Mouse (Mus musculus) embryonic facial prominence, embryonic 14.5 days (tissue): ENCODE measurements around the gene Prpf19. TPM values are rescaled to one million over a fixed set of nuclear protein-coding genes. Genes with fewer than 3 reads are reported as not detected.

Experiments used
- ATAC-seq: fragments of 200-750 bp; cut with Nextera tagmentation; 2 replicates; pipeline ENCODE4 v1.8.0; 2017; ENCODE audit warnings: low read depth, moderate number of reproducible peaks, moderate TSS enrichment
- DNase-seq: peaks from one replicate; pipeline ENCODE4 v3.0.0-alpha.2; 2015; ENCODE audit warnings: low spot score
- H3K27ac ChIP-seq: fragments of 300-500 bp; sonication (generic); replicated peaks from 2 replicates; pipeline ENCODE4 v1.5.1; 2014; ENCODE audit warnings: low read depth, mild to moderate bottlenecking, low read length, moderate library complexity
- H3K27me3 ChIP-seq: fragments of 300-500 bp; sonication (generic); replicated peaks from 2 replicates; pipeline ENCODE4 v1.6.1; 2014; ENCODE audit warnings: low read length; ENCODE audit not compliant: control insufficient read depth, insufficient read depth
- H3K36me3 ChIP-seq: fragments of 300-500 bp; sonication (generic); 2 replicates; pipeline ENCODE4 v1.6.1; 2014; ENCODE audit warnings: low read length, mixed read lengths; ENCODE audit not compliant: control insufficient read depth, insufficient read depth
- H3K4me1 ChIP-seq: fragments of 300-500 bp; sonication (generic); 2 replicates; pipeline ENCODE4 v1.6.1; 2014; ENCODE audit warnings: antibody characterized with exemption, low read length; ENCODE audit not compliant: control insufficient read depth, insufficient read depth
- H3K4me2 ChIP-seq: fragments of 300-500 bp; sonication (generic); 2 replicates; pipeline ENCODE4 v1.6.1; 2014; ENCODE audit warnings: low read depth, mild to moderate bottlenecking, low read length, moderate library complexity, mixed read lengths
- H3K4me3 ChIP-seq: fragments of 300-500 bp; sonication (generic); 2 replicates; pipeline ENCODE4 v1.5.1; 2014; ENCODE audit warnings: low read depth, mild to moderate bottlenecking, low read length
- H3K9ac ChIP-seq: fragments of 300-500 bp; sonication (generic); 2 replicates; pipeline ENCODE4 v1.6.1; 2014; ENCODE audit warnings: low read depth, mild to moderate bottlenecking, low read length, moderate library complexity, mixed read lengths
- H3K9me3 ChIP-seq: fragments of 300-500 bp; sonication (generic); 2 replicates; pipeline ENCODE4 v1.6.1; 2016; ENCODE audit warnings: low read length; ENCODE audit not compliant: control insufficient read depth
- WGBS: fragments of 180-500 bp; shearing (Covaris S2); extraction: QIAGEN DNeasy Blood & Tissue Kit; methylation state at CpG from one replicate; pipeline ENCODE4 v1.1.7; 2014; 5-methylcytosine and 5-hydroxymethylcytosine counted together
- polyA plus RNA-seq: library from polyadenylated mRNA; unstranded; fragments of >200 nt; fragmentation: Nextera tagmentation; extraction: Ambion mirVana; gene quantifications from 2 replicates; pipeline ENCODE4 v1.2.1, GENCODE M21; 2014

Gene Prpf19
- polyA plus RNA-seq = 41.9 and 46.1 TPM in 2 replicates

GRCm38 (mm10) chr19:10895016-10895528, at the start of gene Prpf19:
Gene Prpf19, plus strand, starts transcription at chr19:10895231.
- Histone ChIP-seq H3K9me3 (no peaks in the 10 kb centered on the region), H3K36me3 (peaks cover 26% of the 10 kb centered on the region), H3K27me3 (no peaks in the 10 kb centered on the region), H3K4me3 (peak within 1 kb of the TSS; percentile 75), H3K27ac (peak within 1 kb of the TSS; percentile 88), H3K4me1 (peaks cover 10% of the 10 kb centered on the region; the same call in 1 of the 2 replicates), H3K4me2 (peak within 1 kb of the TSS; percentile 89), H3K9ac (peak within 1 kb of the TSS; percentile 85)
- WGBS = 1% methylated on average over 39 of the region's 43 CpGs
- ATAC-seq = peak; percentile 97
- peak; percentile 99 for DNase-seq

DNA sequence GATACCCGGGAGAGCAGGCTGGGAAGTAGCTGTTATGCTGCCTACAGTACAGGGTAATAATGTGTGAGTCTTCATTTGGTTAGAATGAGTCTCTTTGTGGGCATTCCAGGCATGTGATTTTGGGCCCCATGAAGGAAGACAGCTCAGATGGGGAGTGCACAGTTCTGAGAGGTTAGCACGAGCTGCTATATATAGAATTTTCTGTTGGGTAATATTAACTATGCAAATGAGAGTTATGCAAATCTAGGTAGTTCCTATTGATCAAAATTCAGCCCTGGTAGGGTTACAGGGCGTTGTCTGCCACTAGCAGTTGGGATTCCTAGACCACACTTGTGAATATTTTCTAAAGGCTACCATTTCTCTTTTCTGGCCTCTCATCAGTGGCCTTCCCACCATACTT, 49.6 kb upstream of the Prpf19 start:
- no peak overlapping the region for H3K27ac ChIP-seq
- H3K9ac ChIP-seq = no peak overlapping the region
- H3K36me3 ChIP-seq = no peaks in the 10 kb centered on the region
- no peak for DNase-seq
- H3K27me3 ChIP-seq = no peaks in the 10 kb centered on the region
- no peaks in the 10 kb centered on the region for H3K9me3 ChIP-seq
- no peaks in the 10 kb centered on the region for H3K4me1 ChIP-seq
- ATAC-seq = no peak
- no peak overlapping the region for H3K4me2 ChIP-seq
- WGBS = 86% methylated on average over 3 of the region's 3 CpGs
- no peak overlapping the region for H3K4me3 ChIP-seq

- WGBS = 63% methylated on average over 7 of the region's 7 CpGs
- Histone ChIP-seq H3K27me3 (no peaks in the 10 kb centered on the region), H3K4me3 (no peak overlapping the region), H3K27ac (0 out of 2 replicates have a peak overlapping the region, but pooled peaks have one; percentile 11), H3K4me2 (no peak overlapping the region), H3K9ac (no peak overlapping the region), H3K4me1 (no peaks in the 10 kb centered on the region), H3K36me3 (no peaks in the 10 kb centered on the region), H3K9me3 (no peaks in the 10 kb centered on the region)
- DNase-seq = no peak
- peak; percentile 20; the same call in 1 of the 2 replicates for ATAC-seq
Measured at GRCm38 (mm10) chr19:10846150-10846549, 48.9 kb upstream of the Prpf19 start.

DNA sequence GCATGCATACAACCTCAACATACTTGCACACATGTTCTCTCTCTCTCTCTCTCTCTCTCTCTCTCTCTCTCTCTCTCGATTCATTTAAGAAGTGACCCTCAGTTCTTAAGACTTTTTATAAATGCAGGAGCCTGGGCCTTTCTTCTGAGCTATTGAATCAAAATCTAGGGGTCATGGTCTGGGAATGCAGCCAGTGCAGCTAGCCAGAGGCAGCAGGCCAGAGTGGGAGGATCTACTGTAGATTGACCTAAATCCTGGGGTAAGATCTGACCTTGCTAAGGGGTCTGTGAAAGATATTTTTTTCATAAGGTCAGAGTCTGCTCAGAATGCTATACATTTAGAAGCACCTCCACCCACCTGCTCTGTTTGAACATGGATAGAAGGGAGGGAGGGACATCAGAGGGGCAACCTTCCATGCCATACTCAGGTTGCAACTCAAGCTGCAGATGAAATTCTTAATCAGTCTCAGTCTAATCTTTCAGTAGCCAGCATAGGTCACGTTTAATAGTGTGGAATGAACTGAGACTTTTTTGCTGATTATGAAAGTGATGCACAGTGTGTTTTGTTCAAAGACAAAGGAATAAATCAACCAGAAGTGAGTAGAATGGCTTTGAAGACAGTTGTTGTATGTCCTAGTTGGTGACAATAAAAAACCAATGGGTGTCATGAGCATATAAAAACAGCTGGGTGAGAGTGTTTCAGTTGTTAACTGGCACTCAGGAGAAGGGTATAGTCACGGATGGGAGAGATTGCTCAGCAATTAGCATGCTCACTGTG, 47.5 kb upstream of the Prpf19 start:
- Histone ChIP-seq H3K4me1 (no peaks in the 10 kb centered on the region), H3K36me3 (no peaks in the 10 kb centered on the region), H3K9me3 (no peaks in the 10 kb centered on the region), H3K27me3 (no peaks in the 10 kb centered on the region), H3K9ac (no peak overlapping the region), H3K4me3 (no peak overlapping the region), H3K4me2 (no peak overlapping the region), H3K27ac (no peak overlapping the region)
- WGBS = 55% methylated on average over 3 of the region's 3 CpGs
- no peak for DNase-seq
- ATAC-seq = no peak

DNA sequence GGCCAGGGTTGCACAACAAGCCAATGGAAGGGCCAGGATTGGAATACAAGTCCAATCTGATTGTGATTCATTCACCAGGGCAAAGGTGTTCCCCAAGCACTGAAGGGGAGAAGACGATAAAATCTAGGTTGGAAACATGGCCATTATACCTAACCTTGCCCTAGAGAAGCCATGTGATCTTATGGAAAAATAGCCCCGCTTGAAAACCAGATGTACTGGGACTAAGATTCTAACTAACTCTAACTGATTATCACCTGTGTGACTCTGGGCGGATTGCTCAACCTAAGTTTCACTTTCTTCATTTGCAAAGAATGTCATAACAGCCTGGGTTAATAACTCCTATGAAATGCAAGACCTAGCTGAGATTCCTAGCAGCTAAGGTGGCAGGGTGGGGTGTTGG, 39.6 kb upstream of the Prpf19 start:
- no peaks in the 10 kb centered on the region for H3K4me1 ChIP-seq
- peaks cover 44% of the 10 kb centered on the region for H3K36me3 ChIP-seq
- H3K27ac ChIP-seq = no peak overlapping the region
- ATAC-seq (no peak), DNase-seq (no peak)
- H3K4me2 ChIP-seq = no peak overlapping the region
- WGBS = 79% methylated on average over 3 of the region's 3 CpGs
- no peaks in the 10 kb centered on the region for H3K27me3 ChIP-seq
- H3K9me3 ChIP-seq = no peaks in the 10 kb centered on the region
- no peak overlapping the region for H3K9ac ChIP-seq
- no peak overlapping the region for H3K4me3 ChIP-seq

DNA sequence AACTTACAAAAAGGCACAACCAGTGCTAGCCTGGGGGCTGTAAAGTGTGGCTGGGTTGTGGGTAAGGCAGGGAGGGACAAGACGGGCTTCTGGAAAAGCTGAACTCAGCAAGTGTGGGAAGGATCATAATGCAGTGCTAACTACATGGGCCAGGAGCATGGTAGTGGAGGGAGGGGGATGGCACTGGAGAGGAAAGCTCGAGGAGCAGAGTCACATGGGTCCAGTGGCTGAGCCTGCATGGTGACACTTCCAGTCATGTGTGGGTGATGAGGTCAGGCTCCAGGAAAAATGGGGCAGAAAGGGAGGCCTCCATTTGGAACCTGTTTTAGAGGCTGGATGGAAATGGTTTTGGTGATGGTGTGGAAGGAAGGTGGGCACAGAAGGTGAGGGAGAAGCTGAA, 38.5 kb upstream of the Prpf19 start:
- Histone ChIP-seq H3K9ac (no peak overlapping the region), H3K36me3 (peaks cover 55% of the 10 kb centered on the region), H3K27ac (no peak overlapping the region), H3K9me3 (no peaks in the 10 kb centered on the region), H3K4me3 (no peak overlapping the region), H3K4me1 (no peaks in the 10 kb centered on the region), H3K4me2 (no peak overlapping the region), H3K27me3 (no peaks in the 10 kb centered on the region)
- ATAC-seq (peak; percentile 27; the same call in 1 of the 2 replicates), DNase-seq (no peak)
- WGBS = 47% methylated on average over 2 of the region's 2 CpGs

DNA sequence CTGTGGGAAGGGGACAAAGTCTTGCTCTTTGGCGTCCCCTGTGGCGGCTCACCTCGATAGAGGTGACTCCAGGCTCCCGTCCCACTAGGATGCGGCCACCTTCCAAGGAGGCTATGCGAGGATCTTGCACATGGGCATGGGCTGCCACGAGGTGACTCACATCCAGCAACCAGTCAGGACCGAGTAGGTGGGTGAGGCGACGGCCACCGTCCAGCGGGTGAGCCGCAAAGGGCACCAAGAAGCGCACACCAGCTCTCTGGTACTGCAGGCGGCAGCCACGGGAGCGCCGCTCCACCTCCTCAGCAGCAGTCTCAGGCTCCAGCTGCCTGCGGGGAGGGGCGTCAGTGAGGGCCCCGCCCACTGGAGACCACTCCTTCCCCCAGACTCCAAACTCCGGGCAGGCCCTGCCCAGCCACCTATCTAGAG, 34.9 kb upstream of the Prpf19 start:
- WGBS = 50% methylated on average over 16 of the region's 22 CpGs
- Histone ChIP-seq H3K4me2 (no peak overlapping the region), H3K27me3 (no peaks in the 10 kb centered on the region), H3K36me3 (peaks cover 91% of the 10 kb centered on the region), H3K4me1 (no peaks in the 10 kb centered on the region), H3K9me3 (no peaks in the 10 kb centered on the region), H3K27ac (no peak overlapping the region), H3K4me3 (no peak overlapping the region), H3K9ac (no peak overlapping the region)
- DNase-seq = no peak
- no peak for ATAC-seq

DNA sequence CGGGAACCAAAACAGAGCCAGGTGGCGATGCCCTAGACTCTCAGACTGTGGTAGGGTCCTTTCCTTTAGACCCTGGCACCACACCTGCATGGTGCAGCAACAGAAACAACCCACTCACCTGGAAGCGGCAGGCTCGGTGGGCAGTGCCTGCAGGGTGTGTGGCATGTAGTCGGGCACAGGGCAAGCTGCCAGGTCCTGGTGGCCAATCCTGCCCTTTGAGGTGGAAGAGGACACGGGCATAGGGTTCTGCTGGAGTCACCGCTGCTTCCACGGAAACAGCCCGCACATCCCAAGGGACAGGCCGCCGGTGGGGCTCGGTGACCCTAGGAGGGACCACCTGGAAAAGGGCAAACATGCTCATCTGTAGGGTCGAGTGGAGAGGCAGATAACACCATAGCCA, 28.7 kb upstream of the Prpf19 start:
- no peak for DNase-seq
- no peak overlapping the region for H3K4me3 ChIP-seq
- H3K4me2 ChIP-seq = no peak overlapping the region
- H3K4me1 ChIP-seq = peaks cover 17% of the 10 kb centered on the region
- H3K27me3 ChIP-seq = no peaks in the 10 kb centered on the region
- ATAC-seq = no peak
- no peaks in the 10 kb centered on the region for H3K9me3 ChIP-seq
- H3K36me3 ChIP-seq = peaks cover 63% of the 10 kb centered on the region
- WGBS = 97% methylated on average over 12 of the region's 13 CpGs
- H3K9ac ChIP-seq = no peak overlapping the region
- H3K27ac ChIP-seq = no peak overlapping the region
